Mouse (Mus musculus) liver, embryonic 14.5 days (tissue): ENCODE results near the gene Pum1.

Experiments used
- CTCF ChIP-seq: IDR thresholded peaks from 2 replicates; pipeline ENCODE4 v1.5.1; 2016; ENCODE audit warnings: antibody characterized with exemption, low read depth, control low read depth
- EP300 ChIP-seq: IDR thresholded peaks from 2 replicates; pipeline ENCODE4 v1.6.1; 2016; ENCODE audit warnings: antibody characterized with exemption, low read depth

DNA sequence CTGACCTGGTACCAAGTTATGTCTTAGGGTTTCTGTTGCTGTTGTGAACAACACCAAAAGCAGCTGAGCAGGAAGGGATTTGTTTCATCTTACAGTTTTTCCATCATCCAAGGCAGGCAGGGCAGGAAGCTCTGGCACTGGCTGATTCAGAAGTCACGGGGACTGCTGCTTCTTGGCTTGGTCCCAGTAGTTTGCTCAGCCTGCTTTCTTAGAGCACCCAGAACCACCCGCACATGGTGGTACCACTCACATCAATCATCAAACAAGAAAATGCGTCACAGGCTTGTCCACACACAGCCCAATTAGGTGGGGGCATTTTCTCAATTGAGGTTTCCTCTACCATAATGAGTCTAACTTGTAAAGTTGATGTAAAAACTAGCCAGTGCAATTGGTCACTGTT lies 115.9 kb downstream of the Pum1 start:
- TF ChIP-seq CTCF (no peak), EP300 (no peak)
